Mouse (Mus musculus): ENCODE data around the gene Fam173a. TPM values are rescaled to one million over a fixed set of nuclear protein-coding genes. Genes with fewer than 3 reads are reported as not detected.

The Fam173a gene
- total and polyA plus RNA-seq, 2 experiments from 2014 or later = 76.0 to 84.2 TPM

- Histone ChIP-seq H3K36me3 (ENCODE audit: insufficient read depth) (peaks cover 14% of the 10 kb centered on the region), H3K27me3 (ENCODE audit: insufficient read depth, low read length) (peaks cover 6% of the 10 kb centered on the region; the same call in 1 of the 2 replicates), H3K9me3 (ENCODE audit: low read length) (no peaks in the 10 kb centered on the region), H3K4me2 (ENCODE audit: low read depth) (peak overlapping the region; percentile 96), H3K27ac (ENCODE audit: low read depth, low read length) (peak overlapping the region; percentile 91), H3K9ac (peak overlapping the region; percentile 86), H3K4me3 (ENCODE audit: low read depth, low read length) (peak overlapping the region; percentile 87), H3K4me1 (ENCODE audit: insufficient read depth) (peaks cover 11% of the 10 kb centered on the region)
- peak; percentile 91 for DNase-seq
- ATAC-seq = peak; percentile 79
- under 1% methylated on average over 45 of the region's 45 CpGs for WGBS
- no peak for TF ChIP-seq CTCF (IDR thresholded peaks at IDR 0.05; ENCODE audit: low read depth)
Measured at GRCm38 (mm10) chr17:25791843-25792527, 716 bp downstream of the Fam173a start.

GRCm38 (mm10) chr17:25791320-25791842, 1.3 kb downstream of the Fam173a start:
- TF ChIP-seq CTCF (IDR thresholded peaks at IDR 0.05; ENCODE audit: low read depth) = peak; percentile 27
- 22% methylated on average over 19 of the region's 19 CpGs for WGBS
- H3K4me3 ChIP-seq (ENCODE audit: low read depth, low read length) = peak overlapping the region; percentile 87
- peaks cover 11% of the 10 kb centered on the region for H3K4me1 ChIP-seq (ENCODE audit: insufficient read depth)
- H3K36me3 ChIP-seq (ENCODE audit: insufficient read depth) = peaks cover 14% of the 10 kb centered on the region
- H3K9ac ChIP-seq = peak overlapping the region; percentile 86
- peak overlapping the region; percentile 91 for H3K27ac ChIP-seq (ENCODE audit: low read depth, low read length)
- H3K4me2 ChIP-seq (ENCODE audit: low read depth) = peak overlapping the region; percentile 96
- peaks cover 3% of the 10 kb centered on the region; the same call in 1 of the 2 replicates for H3K27me3 ChIP-seq (ENCODE audit: insufficient read depth, low read length)
- DNase-seq (no peak), ATAC-seq (peak; percentile 23)
- no peaks in the 10 kb centered on the region for H3K9me3 ChIP-seq (ENCODE audit: low read length)

- WGBS = 93% methylated on average over 9 of the region's 9 CpGs
- Histone ChIP-seq H3K27me3 (ENCODE audit: insufficient read depth, low read length) (no peaks in the 10 kb centered on the region), H3K4me1 (ENCODE audit: insufficient read depth) (peaks cover 6% of the 10 kb centered on the region), H3K36me3 (ENCODE audit: insufficient read depth) (peaks cover 36% of the 10 kb centered on the region), H3K27ac (ENCODE audit: low read depth, low read length) (no peak overlapping the region), H3K9ac (no peak overlapping the region), H3K4me2 (ENCODE audit: low read depth) (no peak overlapping the region), H3K9me3 (ENCODE audit: low read length) (no peaks in the 10 kb centered on the region), H3K4me3 (ENCODE audit: low read depth, low read length) (no peak overlapping the region)
- DNase-seq = no peak
- no peak for ATAC-seq
- TF ChIP-seq CTCF (IDR thresholded peaks at IDR 0.05; ENCODE audit: low read depth) = no peak
Measured at GRCm38 (mm10) chr17:25786781-25787504, 5.8 kb downstream of the Fam173a start.

- H3K9me3 ChIP-seq (ENCODE audit: low read length) = no peaks in the 10 kb centered on the region
- no peaks in the 10 kb centered on the region for H3K27me3 ChIP-seq (ENCODE audit: insufficient read depth, low read length)
- H3K4me2 ChIP-seq (ENCODE audit: low read depth) = peak within 1 kb of the TSS; percentile 82
- peaks cover 6% of the 10 kb centered on the region for H3K4me1 ChIP-seq (ENCODE audit: insufficient read depth)
- peak within 1 kb of the TSS; percentile 70 for H3K4me3 ChIP-seq (ENCODE audit: low read depth, low read length)
- peak within 1 kb of the TSS; percentile 70 for H3K9ac ChIP-seq
- 78% methylated on average over 3 of the region's 3 CpGs for WGBS
- no peak for TF ChIP-seq CTCF (IDR thresholded peaks at IDR 0.05; ENCODE audit: low read depth)
- H3K27ac ChIP-seq (ENCODE audit: low read depth, low read length) = peak within 1 kb of the TSS; percentile 81
- no peak for ATAC-seq
- no peak for DNase-seq
- peaks cover 43% of the 10 kb centered on the region for H3K36me3 ChIP-seq (ENCODE audit: insufficient read depth)
Measured at GRCm38 (mm10) chr17:25786280-25786679, 6.4 kb downstream of the Fam173a start, which contains the start of gene Ccdc78. Gene Ccdc78 (plus strand): TSS chr17:25786580.

GRCm38 (mm10) chr17:25785281-25785745, 7.4 kb downstream of the Fam173a start, which contains the start of gene Haghl:
Gene Haghl (minus strand): TSS chr17:25785673.
- H3K9ac ChIP-seq = peak within 1 kb of the TSS; percentile 70
- peaks cover 49% of the 10 kb centered on the region for H3K36me3 ChIP-seq (ENCODE audit: insufficient read depth)
- ATAC-seq = peak; percentile 89
- H3K4me2 ChIP-seq (ENCODE audit: low read depth) = peak within 1 kb of the TSS; percentile 82
- H3K27ac ChIP-seq (ENCODE audit: low read depth, low read length) = peak within 1 kb of the TSS; percentile 81
- H3K9me3 ChIP-seq (ENCODE audit: low read length) = no peaks in the 10 kb centered on the region
- DNase-seq = peak; percentile 99
- H3K4me3 ChIP-seq (ENCODE audit: low read depth, low read length) = peak within 1 kb of the TSS; percentile 70
- H3K27me3 ChIP-seq (ENCODE audit: insufficient read depth, low read length) = no peaks in the 10 kb centered on the region
- no peak for TF ChIP-seq CTCF (IDR thresholded peaks at IDR 0.05; ENCODE audit: low read depth)
- peaks cover 6% of the 10 kb centered on the region for H3K4me1 ChIP-seq (ENCODE audit: insufficient read depth)
- under 1% methylated on average over 23 of the region's 23 CpGs for WGBS

GRCm38 (mm10) chr17:25783861-25784574, 8.7 kb downstream of the Fam173a start:
- WGBS = 72% methylated on average over 15 of the region's 15 CpGs
- ATAC-seq = no peak
- no peaks in the 10 kb centered on the region for H3K27me3 ChIP-seq (ENCODE audit: insufficient read depth, low read length)
- peaks cover 6% of the 10 kb centered on the region for H3K4me1 ChIP-seq (ENCODE audit: insufficient read depth)
- TF ChIP-seq CTCF (IDR thresholded peaks at IDR 0.05; ENCODE audit: low read depth) = no peak
- H3K27ac ChIP-seq (ENCODE audit: low read depth, low read length) = no peak overlapping the region
- peaks cover 51% of the 10 kb centered on the region for H3K36me3 ChIP-seq (ENCODE audit: insufficient read depth)
- H3K9ac ChIP-seq = peak overlapping the region; percentile 70
- H3K4me3 ChIP-seq (ENCODE audit: low read depth, low read length) = peak overlapping the region; percentile 70
- peak overlapping the region; percentile 82 for H3K4me2 ChIP-seq (ENCODE audit: low read depth)
- DNase-seq = no peak
- no peaks in the 10 kb centered on the region for H3K9me3 ChIP-seq (ENCODE audit: low read length)

All from forebrain, postnatal 0 days (tissue).